Mouse (Mus musculus): Measurements from ENCODE around the gene Spock2. TPM values are rescaled to one million over a fixed set of nuclear protein-coding genes. Genes with fewer than 3 reads are reported as not detected.
A peak's percentile ranks its signal among the peaks of the same experiment; 100 is the strongest.

The Spock2 gene
- polyA plus RNA-seq (2011; ENCODE audit: insufficient read depth, insufficient read length, low read depth, missing spikeins): 10.8 and 11.0 TPM in 2 replicates

GRCm38 (mm10) chr10:60106146-60106530 lies at the start of gene Spock2:
Spock2 (plus strand) TSS chr10:60106219.
- Histone ChIP-seq H3K27me3 (ENCODE audit: control insufficient read depth, insufficient read depth, low read length, poor library complexity, severe bottlenecking) (no peaks in the 10 kb centered on the region; the same call in 1 of the 2 replicates), H3K9ac (ENCODE audit: low read depth, poor library complexity, severe bottlenecking) (peak within 1 kb of the TSS; percentile 59), H3K4me1 (ENCODE audit: control insufficient read depth, insufficient read depth, low read length) (no peaks in the 10 kb centered on the region), H3K9me3 (replicated peaks; ENCODE audit: control insufficient read depth, insufficient read depth, low read length, poor library complexity, severe bottlenecking) (no peaks in the 10 kb centered on the region), H3K4me3 (ENCODE audit: low read depth, low read length) (peak within 1 kb of the TSS; percentile 67), H3K36me3 (ENCODE audit: control insufficient read depth, insufficient read depth, low read length, poor library complexity, severe bottlenecking) (no peaks in the 10 kb centered on the region), H3K27ac (ENCODE audit: insufficient read depth, low read length) (no peak within 1 kb of the TSS)
- TF ChIP-seq CTCF (IDR thresholded peaks at IDR 0.05; ENCODE audit: low read depth, low read length) (no peak), POLR2A (IDR thresholded peaks at IDR 0.05; ENCODE audit: insufficient read depth, low read length) (no peak), EP300 (IDR thresholded peaks at IDR 0.05; ENCODE audit: insufficient read depth, low read depth, low read length) (no peak)

- H3K27me3 ChIP-seq (ENCODE audit: control insufficient read depth, insufficient read depth, low read length, poor library complexity, severe bottlenecking): no peaks in the 10 kb centered on the region
- H3K9me3 ChIP-seq (replicated peaks; ENCODE audit: control insufficient read depth, insufficient read depth, low read length, poor library complexity, severe bottlenecking): no peaks in the 10 kb centered on the region
- TF ChIP-seq CTCF (IDR thresholded peaks at IDR 0.05; ENCODE audit: low read depth, low read length) (no peak), EP300 (IDR thresholded peaks at IDR 0.05; ENCODE audit: insufficient read depth, low read depth, low read length) (no peak), POLR2A (IDR thresholded peaks at IDR 0.05; ENCODE audit: insufficient read depth, low read length) (no peak)
- no peak overlapping the region for H3K27ac ChIP-seq (ENCODE audit: insufficient read depth, low read length)
- H3K9ac ChIP-seq (ENCODE audit: low read depth, poor library complexity, severe bottlenecking): no peak overlapping the region
- H3K4me1 ChIP-seq (ENCODE audit: control insufficient read depth, insufficient read depth, low read length): no peaks in the 10 kb centered on the region
- H3K36me3 ChIP-seq (ENCODE audit: control insufficient read depth, insufficient read depth, low read length, poor library complexity, severe bottlenecking): no peaks in the 10 kb centered on the region
- no peak overlapping the region for H3K4me3 ChIP-seq (ENCODE audit: low read depth, low read length)
Observed at GRCm38 (mm10) chr10:60062173-60062572, 43.8 kb upstream of the Spock2 start.

- H3K4me3 ChIP-seq (ENCODE audit: low read depth, low read length): no peak overlapping the region
- H3K36me3 ChIP-seq (ENCODE audit: control insufficient read depth, insufficient read depth, low read length, poor library complexity, severe bottlenecking): no peaks in the 10 kb centered on the region
- no peak overlapping the region for H3K27ac ChIP-seq (ENCODE audit: insufficient read depth, low read length)
- TF ChIP-seq POLR2A (IDR thresholded peaks at IDR 0.05; ENCODE audit: insufficient read depth, low read length): no peak
- no peak for TF ChIP-seq EP300 (IDR thresholded peaks at IDR 0.05; ENCODE audit: insufficient read depth, low read depth, low read length)
- TF ChIP-seq CTCF (IDR thresholded peaks at IDR 0.05; ENCODE audit: low read depth, low read length): no peak
- H3K9ac ChIP-seq (ENCODE audit: low read depth, poor library complexity, severe bottlenecking): no peak overlapping the region
- H3K9me3 ChIP-seq (replicated peaks; ENCODE audit: control insufficient read depth, insufficient read depth, low read length, poor library complexity, severe bottlenecking): no peaks in the 10 kb centered on the region
- H3K27me3 ChIP-seq (ENCODE audit: control insufficient read depth, insufficient read depth, low read length, poor library complexity, severe bottlenecking): no peaks in the 10 kb centered on the region
- no peaks in the 10 kb centered on the region for H3K4me1 ChIP-seq (ENCODE audit: control insufficient read depth, insufficient read depth, low read length)
Observed at GRCm38 (mm10) chr10:60062931-60063330, 43.1 kb upstream of the Spock2 start.

- no peak overlapping the region for H3K4me3 ChIP-seq (ENCODE audit: low read depth, low read length)
- no peak overlapping the region for H3K27ac ChIP-seq (ENCODE audit: insufficient read depth, low read length)
- H3K36me3 ChIP-seq (ENCODE audit: control insufficient read depth, insufficient read depth, low read length, poor library complexity, severe bottlenecking): no peaks in the 10 kb centered on the region
- no peaks in the 10 kb centered on the region for H3K27me3 ChIP-seq (ENCODE audit: control insufficient read depth, insufficient read depth, low read length, poor library complexity, severe bottlenecking)
- H3K4me1 ChIP-seq (ENCODE audit: control insufficient read depth, insufficient read depth, low read length): no peaks in the 10 kb centered on the region
- no peaks in the 10 kb centered on the region for H3K9me3 ChIP-seq (replicated peaks; ENCODE audit: control insufficient read depth, insufficient read depth, low read length, poor library complexity, severe bottlenecking)
- H3K9ac ChIP-seq (ENCODE audit: low read depth, poor library complexity, severe bottlenecking): no peak overlapping the region
- TF ChIP-seq EP300 (IDR thresholded peaks at IDR 0.05; ENCODE audit: insufficient read depth, low read depth, low read length): no peak
- no peak for TF ChIP-seq POLR2A (IDR thresholded peaks at IDR 0.05; ENCODE audit: insufficient read depth, low read length)
- peak; percentile 72 for TF ChIP-seq CTCF (IDR thresholded peaks at IDR 0.05; ENCODE audit: low read depth, low read length)
Observed at GRCm38 (mm10) chr10:60066524-60066923, 39.5 kb upstream of the Spock2 start.

- no peaks in the 10 kb centered on the region for H3K9me3 ChIP-seq (replicated peaks; ENCODE audit: control insufficient read depth, insufficient read depth, low read length, poor library complexity, severe bottlenecking)
- no peaks in the 10 kb centered on the region for H3K27me3 ChIP-seq (ENCODE audit: control insufficient read depth, insufficient read depth, low read length, poor library complexity, severe bottlenecking)
- TF ChIP-seq CTCF (IDR thresholded peaks at IDR 0.05; ENCODE audit: low read depth, low read length) (no peak), EP300 (IDR thresholded peaks at IDR 0.05; ENCODE audit: insufficient read depth, low read depth, low read length) (no peak), POLR2A (IDR thresholded peaks at IDR 0.05; ENCODE audit: insufficient read depth, low read length) (no peak)
- H3K9ac ChIP-seq (ENCODE audit: low read depth, poor library complexity, severe bottlenecking): no peak overlapping the region
- H3K36me3 ChIP-seq (ENCODE audit: control insufficient read depth, insufficient read depth, low read length, poor library complexity, severe bottlenecking): no peaks in the 10 kb centered on the region
- peaks cover 2% of the 10 kb centered on the region for H3K4me1 ChIP-seq (ENCODE audit: control insufficient read depth, insufficient read depth, low read length)
- no peak overlapping the region for H3K4me3 ChIP-seq (ENCODE audit: low read depth, low read length)
- no peak overlapping the region for H3K27ac ChIP-seq (ENCODE audit: insufficient read depth, low read length)
Observed at GRCm38 (mm10) chr10:60075159-60075558, 30.9 kb upstream of the Spock2 start.

- Histone ChIP-seq H3K4me1 (ENCODE audit: control insufficient read depth, insufficient read depth, low read length) (peaks cover 5% of the 10 kb centered on the region), H3K9ac (ENCODE audit: low read depth, poor library complexity, severe bottlenecking) (no peak overlapping the region), H3K36me3 (ENCODE audit: control insufficient read depth, insufficient read depth, low read length, poor library complexity, severe bottlenecking) (no peaks in the 10 kb centered on the region), H3K27ac (ENCODE audit: insufficient read depth, low read length) (no peak overlapping the region), H3K4me3 (ENCODE audit: low read depth, low read length) (no peak overlapping the region), H3K27me3 (ENCODE audit: control insufficient read depth, insufficient read depth, low read length, poor library complexity, severe bottlenecking) (no peaks in the 10 kb centered on the region), H3K9me3 (replicated peaks; ENCODE audit: control insufficient read depth, insufficient read depth, low read length, poor library complexity, severe bottlenecking) (no peaks in the 10 kb centered on the region)
- TF ChIP-seq POLR2A (IDR thresholded peaks at IDR 0.05; ENCODE audit: insufficient read depth, low read length) (no peak), CTCF (IDR thresholded peaks at IDR 0.05; ENCODE audit: low read depth, low read length) (no peak), EP300 (IDR thresholded peaks at IDR 0.05; ENCODE audit: insufficient read depth, low read depth, low read length) (no peak)
Observed at GRCm38 (mm10) chr10:60077226-60077625, 28.8 kb upstream of the Spock2 start.
